Mouse (Mus musculus): ENCODE data around the gene Bag6.

- TF ChIP-seq CTCF (IDR thresholded peaks at IDR 0.05; ENCODE audit: borderline replicate concordance, control insufficient read depth, extremely low read depth, insufficient read depth, low read length, poor library complexity) (no peak), POLR2A (IDR thresholded peaks at IDR 0.05; ENCODE audit: control insufficient read depth, extremely low read depth, insufficient read depth, low read length, poor library complexity) (no peak)
Measured at GRCm38 (mm10) chr17:35092403-35093198, 42.4 kb upstream of the Bag6 start.

All from thymus, adult 2 months (tissue).